Mouse (Mus musculus) embryonic facial prominence, embryonic 14.5 days (tissue): Measurements from ENCODE around the gene Txnrd3. TPM values are rescaled to one million over a fixed set of nuclear protein-coding genes. Genes with fewer than 3 reads are reported as not detected.

Experiments
- ATAC-seq: fragments of 200-750 bp; cut with Nextera tagmentation; 2 replicates; pipeline ENCODE4 v1.8.0; 2017; ENCODE audit warnings: low read depth, moderate number of reproducible peaks, moderate TSS enrichment
- DNase-seq: peaks from one replicate; pipeline ENCODE4 v3.0.0-alpha.2; 2015; ENCODE audit warnings: low spot score
- H3K27ac ChIP-seq: fragments of 300-500 bp; sonication (generic); replicated peaks from 2 replicates; pipeline ENCODE4 v1.5.1; 2014; ENCODE audit warnings: low read depth, mild to moderate bottlenecking, low read length, moderate library complexity
- H3K27me3 ChIP-seq: fragments of 300-500 bp; sonication (generic); replicated peaks from 2 replicates; pipeline ENCODE4 v1.6.1; 2014; ENCODE audit warnings: low read length; ENCODE audit not compliant: control insufficient read depth, insufficient read depth
- H3K36me3 ChIP-seq: fragments of 300-500 bp; sonication (generic); 2 replicates; pipeline ENCODE4 v1.6.1; 2014; ENCODE audit warnings: low read length, mixed read lengths; ENCODE audit not compliant: control insufficient read depth, insufficient read depth
- H3K4me1 ChIP-seq: fragments of 300-500 bp; sonication (generic); 2 replicates; pipeline ENCODE4 v1.6.1; 2014; ENCODE audit warnings: antibody characterized with exemption, low read length; ENCODE audit not compliant: control insufficient read depth, insufficient read depth
- H3K4me2 ChIP-seq: fragments of 300-500 bp; sonication (generic); 2 replicates; pipeline ENCODE4 v1.6.1; 2014; ENCODE audit warnings: low read depth, mild to moderate bottlenecking, low read length, moderate library complexity, mixed read lengths
- H3K4me3 ChIP-seq: fragments of 300-500 bp; sonication (generic); 2 replicates; pipeline ENCODE4 v1.5.1; 2014; ENCODE audit warnings: low read depth, mild to moderate bottlenecking, low read length
- H3K9ac ChIP-seq: fragments of 300-500 bp; sonication (generic); 2 replicates; pipeline ENCODE4 v1.6.1; 2014; ENCODE audit warnings: low read depth, mild to moderate bottlenecking, low read length, moderate library complexity, mixed read lengths
- H3K9me3 ChIP-seq: fragments of 300-500 bp; sonication (generic); 2 replicates; pipeline ENCODE4 v1.6.1; 2016; ENCODE audit warnings: low read length; ENCODE audit not compliant: control insufficient read depth
- WGBS: fragments of 180-500 bp; shearing (Covaris S2); extraction: QIAGEN DNeasy Blood & Tissue Kit; methylation state at CpG from one replicate; pipeline ENCODE4 v1.1.7; 2014; 5-methylcytosine and 5-hydroxymethylcytosine counted together
- polyA plus RNA-seq: library from polyadenylated mRNA; unstranded; fragments of >200 nt; fragmentation: Nextera tagmentation; extraction: Ambion mirVana; gene quantifications from 2 replicates; pipeline ENCODE4 v1.2.1, GENCODE M21; 2014

Gene Txnrd3
- polyA plus RNA-seq, 1 experiment from 2014 or later: 10.2 TPM

- DNase-seq (peak; percentile 14), ATAC-seq (no peak)
- 67% methylated on average over 7 of the region's 7 CpGs for WGBS
- Histone ChIP-seq H3K36me3 (no peaks in the 10 kb centered on the region), H3K9me3 (no peaks in the 10 kb centered on the region), H3K4me2 (no peak overlapping the region), H3K27ac (no peak overlapping the region), H3K9ac (no peak overlapping the region), H3K27me3 (no peaks in the 10 kb centered on the region), H3K4me1 (no peaks in the 10 kb centered on the region), H3K4me3 (no peak overlapping the region)
Observed at GRCm38 (mm10) chr6:89614596-89615372, 29.0 kb upstream of the Txnrd3 start.

GRCm38 (mm10) chr6:89615373-89615755, 28.4 kb upstream of the Txnrd3 start:
- ATAC-seq (no peak), DNase-seq (no peak)
- no peak overlapping the region for H3K4me2 ChIP-seq
- H3K9me3 ChIP-seq: no peaks in the 10 kb centered on the region
- 43% methylated on average over 7 of the region's 7 CpGs for WGBS
- no peaks in the 10 kb centered on the region for H3K4me1 ChIP-seq
- no peak overlapping the region for H3K9ac ChIP-seq
- H3K27me3 ChIP-seq: no peaks in the 10 kb centered on the region
- no peak overlapping the region for H3K4me3 ChIP-seq
- no peak overlapping the region for H3K27ac ChIP-seq
- no peaks in the 10 kb centered on the region for H3K36me3 ChIP-seq

- 87% methylated on average over 3 of the region's 3 CpGs for WGBS
- H3K4me3 ChIP-seq: no peak overlapping the region
- no peaks in the 10 kb centered on the region for H3K27me3 ChIP-seq
- H3K36me3 ChIP-seq: no peaks in the 10 kb centered on the region
- ATAC-seq: no peak
- H3K4me2 ChIP-seq: no peak overlapping the region
- H3K9me3 ChIP-seq: no peaks in the 10 kb centered on the region
- no peak overlapping the region for H3K9ac ChIP-seq
- DNase-seq: no peak
- H3K27ac ChIP-seq: no peak overlapping the region
- H3K4me1 ChIP-seq: no peaks in the 10 kb centered on the region
Observed at GRCm38 (mm10) chr6:89622647-89623046, 21.1 kb upstream of the Txnrd3 start.

GRCm38 (mm10) chr6:89628045-89628785, 15.6 kb upstream of the Txnrd3 start:
- Histone ChIP-seq H3K4me3 (no peak overlapping the region), H3K36me3 (no peaks in the 10 kb centered on the region), H3K4me2 (no peak overlapping the region), H3K27ac (no peak overlapping the region), H3K4me1 (0 out of 2 replicates have a peak, but pooled peaks cover 2% of the 10 kb centered on the region), H3K9me3 (no peaks in the 10 kb centered on the region), H3K27me3 (no peaks in the 10 kb centered on the region), H3K9ac (no peak overlapping the region)
- DNase-seq (no peak), ATAC-seq (no peak)
- WGBS: 60% methylated on average over 8 of the region's 8 CpGs

- H3K4me2 ChIP-seq: peak overlapping the region; percentile 31; the same call in 1 of the 2 replicates
- H3K9ac ChIP-seq: no peak overlapping the region
- no peak overlapping the region for H3K4me3 ChIP-seq
- 11% methylated on average over 10 of the region's 10 CpGs for WGBS
- H3K27ac ChIP-seq: no peak overlapping the region
- DNase-seq: peak; percentile 93
- no peaks in the 10 kb centered on the region for H3K27me3 ChIP-seq
- H3K36me3 ChIP-seq: no peaks in the 10 kb centered on the region
- 0 out of 2 replicates have a peak, but pooled peaks cover 5% of the 10 kb centered on the region for H3K4me1 ChIP-seq
- peak; percentile 78 for ATAC-seq
- no peaks in the 10 kb centered on the region for H3K9me3 ChIP-seq
Observed at GRCm38 (mm10) chr6:89631809-89632562, 11.8 kb upstream of the Txnrd3 start.

GRCm38 (mm10) chr6:89633115-89633514, 10.7 kb upstream of the Txnrd3 start:
- ATAC-seq (no peak), DNase-seq (no peak)

GRCm38 (mm10) chr6:89634400-89634799, 9.4 kb upstream of the Txnrd3 start:
- Histone ChIP-seq H3K4me3 (no peak overlapping the region), H3K36me3 (no peaks in the 10 kb centered on the region), H3K4me2 (no peak overlapping the region), H3K27me3 (no peaks in the 10 kb centered on the region), H3K27ac (no peak overlapping the region), H3K4me1 (0 out of 2 replicates have a peak, but pooled peaks cover 5% of the 10 kb centered on the region), H3K9ac (no peak overlapping the region), H3K9me3 (no peaks in the 10 kb centered on the region)
- DNase-seq (peak; percentile 53), ATAC-seq (no peak)
- 35% methylated on average over 8 of the region's 8 CpGs for WGBS

More at GRCm38 (mm10) chr6:89633115-89633514, 10.7 kb upstream of the Txnrd3 start:
- WGBS: 65% methylated on average over 7 of the region's 7 CpGs
- Histone ChIP-seq H3K4me1 (0 out of 2 replicates have a peak, but pooled peaks cover 5% of the 10 kb centered on the region), H3K4me3 (no peak overlapping the region), H3K4me2 (no peak overlapping the region), H3K27ac (no peak overlapping the region), H3K9ac (no peak overlapping the region), H3K9me3 (no peaks in the 10 kb centered on the region), H3K27me3 (no peaks in the 10 kb centered on the region), H3K36me3 (no peaks in the 10 kb centered on the region)

GRCm38 (mm10) chr6:89637977-89638376, 5.8 kb upstream of the Txnrd3 start:
- no peaks in the 10 kb centered on the region for H3K27me3 ChIP-seq
- WGBS: 87% methylated on average over 4 of the region's 4 CpGs
- DNase-seq: no peak
- no peak for ATAC-seq
- no peak overlapping the region for H3K9ac ChIP-seq
- H3K9me3 ChIP-seq: no peaks in the 10 kb centered on the region
- no peaks in the 10 kb centered on the region for H3K36me3 ChIP-seq
- H3K4me1 ChIP-seq: 0 out of 2 replicates have a peak, but pooled peaks cover 2% of the 10 kb centered on the region
- H3K4me3 ChIP-seq: no peak overlapping the region
- H3K4me2 ChIP-seq: no peak overlapping the region
- no peak overlapping the region for H3K27ac ChIP-seq
